Mouse (Mus musculus) liver, postnatal 0 days (tissue): ENCODE results near the gene Mapk1ip1.

Experiments
- CTCF ChIP-seq: sonication (generic); IDR thresholded peaks from 2 replicates; pipeline ENCODE4 v1.5.1; 2016; ENCODE audit warnings: antibody characterized with exemption, low read depth
- EP300 ChIP-seq: IDR thresholded peaks from 2 replicates; pipeline ENCODE4 v1.6.1; 2016; ENCODE audit warnings: antibody characterized with exemption, low read depth, mild to moderate bottlenecking

DNA sequence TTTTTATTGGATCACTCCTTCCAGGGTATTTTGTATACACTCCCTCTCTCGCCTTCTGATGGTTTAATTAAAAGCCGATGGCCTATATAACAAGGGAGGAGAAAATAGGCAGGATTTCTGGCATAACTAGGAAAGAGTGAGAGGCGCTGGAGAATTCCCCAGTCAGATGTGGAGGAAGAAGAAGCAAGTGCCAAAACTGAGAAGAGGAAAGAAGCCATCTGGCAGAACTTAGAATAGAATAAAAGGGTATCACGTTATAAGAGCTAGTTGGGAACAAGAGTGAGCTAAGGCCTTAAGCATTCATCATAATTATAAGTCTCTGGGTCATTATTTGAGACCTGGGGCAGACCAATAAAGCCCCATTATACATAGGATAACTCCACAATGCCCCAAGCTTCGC, 58.0 kb downstream of the Mapk1ip1 start:
- TF ChIP-seq CTCF (no peak), EP300 (no peak)
